Mouse (Mus musculus) CH12.LX (cell line): Measurements from ENCODE around the gene Suclg2. TPM values are rescaled to one million over a fixed set of nuclear protein-coding genes. Genes with fewer than 3 reads are reported as not detected.

Source experiments
- DNase-seq: peaks from one replicate; pipeline ENCODE4 v3.0.0-alpha.2; 2013; ENCODE audit errors: extremely low read depth
- H3K27ac ChIP-seq: 2 replicates; pipeline ENCODE4 v1.5.1; 2012; ENCODE audit warnings: low read depth, mild to moderate bottlenecking, control low read depth, moderate library complexity; ENCODE audit not compliant: insufficient read depth
- H3K27me3 ChIP-seq: replicated peaks from 2 replicates; pipeline ENCODE3; 2012; ENCODE audit warnings: inconsistent platforms
- H3K36me3 ChIP-seq, 2 experiments: replicated peaks in 1 of 2; 2 replicates each; pipeline versions ENCODE3 to v1.6.1; 2012; ENCODE audit warnings: inconsistent platforms in 1 of 2, low read length in 1 of 2, mild to moderate bottlenecking in 1 of 2, mixed read lengths in 1 of 2, moderate library complexity in 1 of 2; ENCODE audit not compliant: control insufficient read depth in 1 of 2, insufficient read depth in 1 of 2
- H3K4me1 ChIP-seq, 2 experiments: 2 replicates each; pipeline ENCODE4 v1.6.1; 2012; ENCODE audit warnings: inconsistent platforms in 1 of 2, moderate library complexity in 1 of 2; ENCODE audit not compliant: insufficient read depth in 2 of 2, control insufficient read depth in 1 of 2
- H3K4me2 ChIP-seq: 2 replicates; pipeline ENCODE4 v1.6.1; 2012; ENCODE audit warnings: low read depth, mild to moderate bottlenecking, control low read depth; ENCODE audit not compliant: poor library complexity, insufficient read depth, severe bottlenecking
- H3K4me3 ChIP-seq, 3 experiments: fragments of 150-350 bp in 1 of 3; sonication (generic) in 1 of 3; replicated peaks in 1 of 3; 2 replicates each; pipeline versions ENCODE3 to v1.5.1; 2011 to 2012; ENCODE audit warnings: low read depth in 2 of 3, low read length in 2 of 3, mild to moderate bottlenecking in 2 of 3, moderate library complexity in 2 of 3, control low read depth in 1 of 3, improper control_type of control experiment in 1 of 3, inconsistent platforms in 1 of 3, mixed read lengths in 1 of 3; ENCODE audit not compliant: poor library complexity in 1 of 3
- H3K79me2 ChIP-seq: replicated peaks from 2 replicates; pipeline ENCODE4 v1.6.1; 2012; ENCODE audit warnings: mild to moderate bottlenecking, moderate library complexity; ENCODE audit not compliant: control insufficient read depth, poor library complexity, insufficient read depth, severe bottlenecking; ENCODE audit errors: extremely low read depth
- H3K9ac ChIP-seq: 2 replicates; pipeline ENCODE4 v1.6.1; 2012; ENCODE audit warnings: low read depth, mild to moderate bottlenecking, control low read depth, moderate library complexity; ENCODE audit not compliant: insufficient read depth
- H3K9me3 ChIP-seq: replicated peaks from 2 replicates; pipeline ENCODE3; 2012; ENCODE audit warnings: low read length, inconsistent platforms, mixed read lengths
- BHLHE40 ChIP-seq: IDR thresholded peaks from 2 replicates; pipeline ENCODE4 v1.6.1; 2011; ENCODE audit warnings: mild to moderate bottlenecking, low read depth, low read length, improper control_type of control experiment
- CHD1 ChIP-seq: IDR thresholded peaks from 2 replicates; pipeline ENCODE4 v1.6.1; 2012; ENCODE audit warnings: low read depth, low read length, improper control_type of control experiment, inconsistent platforms
- ELF1 ChIP-seq: IDR thresholded peaks from 2 replicates; pipeline ENCODE4 v1.6.1; 2014; ENCODE audit warnings: low read depth, mild to moderate bottlenecking, inconsistent platforms, low read length, improper control_type of control experiment
- EP300 ChIP-seq: IDR thresholded peaks from 2 replicates; pipeline ENCODE4 v1.6.1; 2011; ENCODE audit warnings: low read length, improper control_type of control experiment
- ETS1 ChIP-seq: conservative IDR thresholded peaks from 2 replicates; pipeline ENCODE4 v1.6.1; 2012; ENCODE audit warnings: low read depth, mild to moderate bottlenecking, inconsistent platforms, low read length, improper control_type of control experiment, moderate library complexity
- GABPA ChIP-seq: IDR thresholded peaks from 2 replicates; pipeline ENCODE4 v1.6.1; 2012; ENCODE audit warnings: low read depth, low read length, improper control_type of control experiment, inconsistent platforms; ENCODE audit not compliant: insufficient replicate concordance
- HCFC1 ChIP-seq: IDR thresholded peaks from 2 replicates; pipeline ENCODE4 v1.6.1; 2012; ENCODE audit warnings: low read depth, mild to moderate bottlenecking, inconsistent platforms, low read length, improper control_type of control experiment
- IRF4 ChIP-seq: IDR thresholded peaks from 2 replicates; pipeline ENCODE4 v1.6.1; 2014; ENCODE audit warnings: low read depth, mild to moderate bottlenecking, inconsistent platforms, low read length, improper control_type of control experiment
- JUN ChIP-seq: IDR thresholded peaks from 2 replicates; pipeline ENCODE4 v1.6.1; 2011; ENCODE audit warnings: low read depth, mild to moderate bottlenecking, low read length, improper control_type of control experiment, moderate library complexity; ENCODE audit not compliant: insufficient read depth
- JUND ChIP-seq: conservative IDR thresholded peaks from 2 replicates; pipeline ENCODE4 v1.6.1; 2011; ENCODE audit warnings: low read depth, low read length, improper control_type of control experiment
- MAFK ChIP-seq: IDR thresholded peaks from 2 replicates; pipeline ENCODE4 v1.6.1; 2011; ENCODE audit warnings: low read length, improper control_type of control experiment; ENCODE audit not compliant: insufficient replicate concordance
- MAX ChIP-seq: IDR thresholded peaks from 2 replicates; pipeline ENCODE4 v1.6.1; 2011; ENCODE audit warnings: low read length, improper control_type of control experiment
- MAZ ChIP-seq: IDR thresholded peaks from 2 replicates; pipeline ENCODE4 v1.6.1; 2012; ENCODE audit warnings: low read depth, mild to moderate bottlenecking, inconsistent platforms, low read length, improper control_type of control experiment, moderate library complexity
- MEF2A ChIP-seq: IDR thresholded peaks from 2 replicates; pipeline ENCODE4 v1.6.1; 2014; ENCODE audit warnings: low read depth, mild to moderate bottlenecking, inconsistent platforms, low read length, improper control_type of control experiment, borderline replicate concordance
- MXI1 ChIP-seq: IDR thresholded peaks from 2 replicates; pipeline ENCODE4 v1.6.1; 2011; ENCODE audit warnings: mild to moderate bottlenecking, low read depth, low read length, improper control_type of control experiment
- MYC ChIP-seq: IDR thresholded peaks from 2 replicates; pipeline ENCODE4 v1.6.1; 2011; ENCODE audit warnings: low read depth, mild to moderate bottlenecking, improper control_type of control experiment, low read length
- NELFE ChIP-seq: IDR thresholded peaks from 2 replicates; pipeline ENCODE4 v1.6.1; 2011; ENCODE audit warnings: low read depth, low read length, improper control_type of control experiment
- NRF1 ChIP-seq: IDR thresholded peaks from 2 replicates; pipeline ENCODE4 v1.6.1; 2014; ENCODE audit warnings: low read depth, mild to moderate bottlenecking, inconsistent platforms, low read length, improper control_type of control experiment, moderate library complexity
- POLR2A ChIP-seq: IDR thresholded peaks from 2 replicates; pipeline ENCODE4 v1.6.1; 2011; ENCODE audit warnings: low read depth, mild to moderate bottlenecking, improper control_type of control experiment, low read length
- POLR2AphosphoS2 ChIP-seq: IDR thresholded peaks from 2 replicates; pipeline ENCODE4 v1.6.1; 2011; ENCODE audit warnings: low read depth, low read length, improper control_type of control experiment
- RAD21 ChIP-seq: IDR thresholded peaks from 2 replicates; pipeline ENCODE4 v1.6.1; 2011; ENCODE audit warnings: low read depth, mild to moderate bottlenecking, low read length, improper control_type of control experiment, moderate library complexity
- SIN3A ChIP-seq: IDR thresholded peaks from 2 replicates; pipeline ENCODE4 v1.6.1; 2012; ENCODE audit warnings: low read length, improper control_type of control experiment, inconsistent platforms
- SMC3 ChIP-seq: IDR thresholded peaks from 2 replicates; pipeline ENCODE4 v1.6.1; 2011; ENCODE audit warnings: low read depth, low read length, improper control_type of control experiment
- TBP ChIP-seq: conservative IDR thresholded peaks from 2 replicates; pipeline ENCODE4 v1.6.1; 2011; ENCODE audit warnings: low read depth, low read length, improper control_type of control experiment
- UBTF ChIP-seq: IDR thresholded peaks from 2 replicates; pipeline ENCODE4 v1.6.1; 2012; ENCODE audit warnings: low read depth, mild to moderate bottlenecking, inconsistent platforms, low read length, improper control_type of control experiment, moderate library complexity
- USF1 ChIP-seq: IDR thresholded peaks from 2 replicates; pipeline ENCODE4 v1.6.1; 2014; ENCODE audit warnings: low read depth, mild to moderate bottlenecking, inconsistent platforms, low read length, improper control_type of control experiment
- ZMIZ1 ChIP-seq: IDR thresholded peaks from 2 replicates; pipeline ENCODE4 v1.6.1; 2012; ENCODE audit warnings: low read depth, mild to moderate bottlenecking, inconsistent platforms, low read length, improper control_type of control experiment
- dilution Hi-C: fragments of 300-500 bp; cut with MboI; formaldehyde crosslinking; loops from 2 replicates; pipeline ENCODE4 v1.14.3; 2020; ENCODE audit warnings: low sequenced_read_pairs; ENCODE audit not compliant: extremely low pct_unique_long_range_greater_than_20kb, extremely low pct_ligation_motif_present
- in situ Hi-C: fragments of 300-500 bp; cut with MboI; formaldehyde crosslinking; loops from 3 replicates; pipeline ENCODE4 v1.14.3; 2019; ENCODE audit warnings: low sequenced_read_pairs, low pct_ligation_motif_present, low pct_unique_long_range_greater_than_20kb, mixed read lengths
- polyA plus RNA-seq: library from polyadenylated mRNA; unstranded; fragments of >175 nt; gene quantifications from 2 replicates; pipeline ENCODE4 v1.2.1, GENCODE M21; 2012; ENCODE audit warnings: low read depth; ENCODE audit not compliant: insufficient read length
- total RNA-seq, 2 experiments: library from RNA; depleted of rRNA; stranded (reverse); fragments of 300-350 nt in 1 of 2; fragments of >200 nt in 1 of 2; gene quantifications; 2 replicates each; pipeline ENCODE4 v1.2.3; 2012 to 2014

Gene Suclg2
- total and polyA plus RNA-seq, 3 experiments, result 46.5 to 86.2 (median 48.3) TPM

GRCm38 (mm10) chr6:95669335-95669729 is 49.3 kb downstream of the Suclg2 start (continued):
- TF ChIP-seq GABPA, result no peak
- peak; percentile 89 for TF ChIP-seq SMC3
- no peak for TF ChIP-seq MAX
- TF ChIP-seq RAD21, result peak; percentile 81
- no peak for TF ChIP-seq CHD1
- TF ChIP-seq JUND, result 0 out of 2 replicates have a peak, but pooled peaks have one; percentile 8
- TF ChIP-seq POLR2AphosphoS2, result no peak
- no peak for TF ChIP-seq EP300
- no peak for TF ChIP-seq NELFE
- TF ChIP-seq NRF1, result no peak
- TF ChIP-seq TBP, result no peak
- TF ChIP-seq MXI1, result no peak
- TF ChIP-seq ZMIZ1, result no peak
- TF ChIP-seq JUN, result no peak

DNA sequence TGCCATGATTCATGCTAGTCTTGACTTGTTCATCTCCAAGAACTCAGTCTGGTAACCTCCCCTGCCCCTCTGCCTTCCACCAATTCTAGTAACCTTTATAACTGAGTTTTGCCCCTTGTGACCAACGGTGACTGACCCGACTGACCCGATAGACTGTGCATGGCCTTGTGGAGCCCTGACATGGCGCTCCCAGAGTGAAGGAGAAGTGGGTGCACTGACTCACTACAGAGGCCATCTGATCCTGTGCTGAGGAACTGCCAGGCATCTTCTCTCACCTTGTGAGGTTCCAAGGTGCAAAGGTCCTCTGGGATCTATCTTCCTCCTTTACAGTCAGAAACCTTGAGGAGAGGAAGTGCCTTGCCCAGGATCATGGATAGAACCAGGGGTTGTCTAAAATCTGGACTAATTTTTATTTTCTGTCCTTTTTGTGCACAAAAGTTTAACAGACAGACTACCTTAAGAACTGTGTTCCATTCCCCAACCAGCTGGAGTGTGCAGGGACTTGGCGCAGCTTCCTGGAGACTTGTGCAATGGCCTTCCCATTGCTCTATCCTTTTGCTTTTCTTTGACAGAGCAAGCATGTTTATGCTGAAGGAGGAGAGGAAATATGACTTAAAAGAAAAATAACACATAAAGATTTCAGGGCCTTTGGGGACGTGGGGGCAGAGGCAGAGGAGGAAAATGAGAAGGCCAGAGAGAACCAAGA is 49.8 kb downstream of the Suclg2 start:
- in situ Hi-C loops, result no loop called here
- dilution Hi-C loops, result no loop called here
- Histone ChIP-seq H3K27ac (no peak overlapping the region), H3K4me2 (no peak overlapping the region), H3K9ac (no peak overlapping the region), H3K79me2 (no peaks in the 10 kb centered on the region; the same call in 1 of the 2 replicates), H3K9me3 (no peaks in the 10 kb centered on the region), H3K4me3 (no peak overlapping the region), H3K27me3 (no peaks in the 10 kb centered on the region), H3K36me3 (peaks cover 0 to 40% of the 10 kb centered on the region in 2 experiments), H3K4me1 (peaks cover 2 to 27% of the 10 kb centered on the region in 2 experiments; a peak in 2 of 4 replicates)
- TF ChIP-seq NRF1 (no peak), SMC3 (no peak), POLR2A (no peak), MXI1 (no peak), UBTF (no peak), ELF1 (no peak), MAZ (no peak), HCFC1 (no peak), MAFK (no peak), EP300 (no peak), USF1 (no peak), SIN3A (no peak), NELFE (no peak), BHLHE40 (no peak), MEF2A (no peak), ETS1 (no peak), IRF4 (no peak), MYC (no peak), JUN (no peak)
- no peak for DNase-seq
